Mouse (Mus musculus): Measurements from ENCODE around the gene Asmt. TPM values are rescaled to one million over a fixed set of nuclear protein-coding genes. Genes with fewer than 3 reads are reported as not detected.

Asmt gene
- not detected for total RNA-seq (2021)

DNA sequence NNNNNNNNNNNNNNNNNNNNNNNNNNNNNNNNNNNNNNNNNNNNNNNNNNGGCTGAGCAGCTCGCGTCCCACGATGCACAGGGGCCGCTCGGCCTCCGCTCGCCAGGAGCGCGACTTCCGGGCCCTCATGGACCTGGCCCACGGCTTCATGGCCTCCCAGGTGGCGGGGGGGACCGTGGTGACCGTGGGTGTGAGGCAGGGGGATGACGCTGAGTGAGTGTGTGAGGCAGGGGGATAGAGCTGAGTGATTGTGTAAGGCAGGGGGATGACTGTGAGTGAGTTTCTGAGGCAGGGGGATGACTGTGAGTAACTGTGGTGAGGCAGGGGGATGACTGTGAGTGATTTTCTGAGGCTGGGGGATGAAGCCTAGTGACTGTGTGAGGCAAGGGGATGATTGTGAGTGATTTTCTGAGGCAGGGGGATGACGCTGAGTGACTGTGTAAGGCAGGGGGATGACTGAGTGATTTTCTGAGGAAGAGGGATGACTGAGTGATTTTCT is at the start of gene Asmt:
TSS of gene Asmt (plus strand) at position 51 of the 499 bp plus-strand sequence.
- DNase-seq, result no peak
- intact Hi-C loops (cut with DNase I), result no loop called here

DNA sequence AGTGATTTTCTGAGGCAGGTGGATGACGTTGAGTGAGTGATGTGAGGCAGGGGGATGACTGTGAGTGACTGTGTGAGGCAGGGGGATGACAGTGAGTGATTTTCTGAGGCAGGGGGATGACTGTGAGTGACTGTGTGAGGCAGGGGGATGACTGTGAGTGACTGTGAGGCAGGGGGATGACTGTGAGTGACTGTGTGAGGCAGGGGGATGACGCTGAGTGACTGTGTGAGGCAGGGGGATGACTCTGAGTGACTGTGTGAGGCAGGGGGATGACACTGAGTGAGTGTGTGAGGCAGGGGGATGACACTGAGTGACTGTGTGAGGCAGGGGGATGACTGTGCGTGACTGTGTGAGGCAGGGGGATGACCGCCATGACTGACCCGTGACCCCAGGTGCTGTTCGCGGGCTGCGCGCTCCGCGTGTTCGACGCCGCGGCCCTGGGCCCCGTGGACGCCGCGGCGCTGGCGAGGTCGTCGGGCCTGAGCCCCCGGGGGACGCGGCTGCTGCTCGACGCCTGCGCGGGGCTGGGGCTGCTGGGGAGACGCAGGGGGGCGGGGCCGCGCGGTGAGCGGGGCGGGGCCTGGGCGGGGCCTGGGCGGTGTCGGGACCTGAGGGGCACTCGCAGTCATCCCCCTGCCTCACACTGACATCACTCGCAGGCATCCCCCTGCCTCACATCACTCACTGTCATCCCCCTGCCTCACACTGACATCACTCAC is 948 bp downstream of the Asmt start:
- DNase-seq, result peak in 1 of 2 experiments; percentile 6
- intact Hi-C loops (cut with DNase I), result no loop called here

DNA sequence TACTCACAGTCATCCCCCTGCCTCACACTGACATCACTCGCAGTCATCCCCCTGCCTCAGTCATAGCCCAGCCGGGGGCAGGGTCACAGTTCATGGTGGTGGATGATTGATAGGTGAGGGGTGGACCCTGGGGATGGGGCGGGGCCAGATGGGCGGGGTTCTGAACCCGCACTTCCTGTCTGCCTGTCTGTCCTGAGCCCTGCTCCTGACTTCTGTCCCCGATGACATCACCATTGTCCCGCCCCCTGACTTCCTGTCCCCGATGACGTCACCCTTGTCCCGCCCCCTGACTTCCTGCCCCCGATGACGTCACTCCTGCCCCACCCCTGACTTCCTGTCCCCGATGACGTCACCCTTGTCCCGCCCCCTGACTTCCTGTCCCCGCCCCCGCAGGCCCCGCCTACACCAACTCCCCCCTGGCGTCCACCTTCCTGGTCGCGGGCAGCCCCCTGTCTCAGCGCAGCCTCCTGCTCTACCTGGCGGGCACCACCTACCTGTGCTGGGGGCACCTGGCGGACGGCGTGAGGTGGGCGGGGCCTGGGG is 1.9 kb downstream of the Asmt start:
- intact Hi-C loops (cut with DNase I), result no loop called here
- DNase-seq, result peak in 1 of 2 experiments; percentile 29

DNA sequence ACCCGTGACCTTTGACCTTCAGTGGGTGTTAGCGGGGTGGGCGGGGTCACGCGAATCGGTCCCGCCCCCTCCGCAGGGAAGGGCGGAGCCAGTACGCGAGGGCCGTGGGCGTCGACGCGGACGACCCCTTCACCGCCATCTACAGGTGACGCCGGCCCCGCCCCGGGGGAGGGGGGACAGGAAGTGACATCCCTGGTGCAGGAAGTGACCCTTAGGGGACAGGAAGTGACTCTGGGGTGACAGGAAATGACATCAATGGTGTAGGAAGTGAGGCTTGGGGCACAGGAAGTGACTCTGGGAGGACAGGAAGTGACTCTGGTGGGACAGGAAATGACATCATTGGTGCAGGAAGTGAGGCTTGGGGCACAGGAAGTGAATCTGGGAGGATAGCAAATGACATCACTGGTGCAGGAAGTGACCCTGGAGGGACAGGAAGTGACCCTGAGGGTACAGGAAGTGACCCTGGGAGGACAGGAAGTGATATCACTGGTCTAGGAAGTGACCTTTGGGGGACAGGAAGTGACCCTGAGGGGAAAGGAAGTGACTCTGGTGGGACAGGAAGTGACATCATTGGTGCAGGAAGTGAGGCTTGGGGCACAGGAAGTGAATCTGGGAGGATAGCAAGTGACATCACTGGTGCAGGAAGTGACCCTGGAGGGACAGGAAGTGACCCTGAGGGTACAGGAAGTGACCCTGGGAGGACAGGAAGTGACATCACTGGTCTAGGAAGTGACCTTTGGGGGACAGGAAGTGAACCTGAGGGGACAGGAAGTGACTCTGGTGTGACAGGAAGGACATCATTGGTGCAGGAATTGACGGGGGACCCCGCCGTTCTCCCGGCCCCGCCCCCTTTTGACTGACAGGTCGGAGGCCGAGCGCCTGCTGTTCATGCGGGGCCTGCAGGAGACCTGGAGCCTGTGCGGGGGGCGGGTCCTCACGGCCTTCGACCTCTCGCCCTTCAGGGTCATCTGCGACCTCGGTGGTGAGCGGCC is 2.7 kb downstream of the Asmt start:
- intact Hi-C loops (cut with DNase I), result no loop called here
- DNase-seq, result peak in 1 of 2 experiments; percentile 17

DNA sequence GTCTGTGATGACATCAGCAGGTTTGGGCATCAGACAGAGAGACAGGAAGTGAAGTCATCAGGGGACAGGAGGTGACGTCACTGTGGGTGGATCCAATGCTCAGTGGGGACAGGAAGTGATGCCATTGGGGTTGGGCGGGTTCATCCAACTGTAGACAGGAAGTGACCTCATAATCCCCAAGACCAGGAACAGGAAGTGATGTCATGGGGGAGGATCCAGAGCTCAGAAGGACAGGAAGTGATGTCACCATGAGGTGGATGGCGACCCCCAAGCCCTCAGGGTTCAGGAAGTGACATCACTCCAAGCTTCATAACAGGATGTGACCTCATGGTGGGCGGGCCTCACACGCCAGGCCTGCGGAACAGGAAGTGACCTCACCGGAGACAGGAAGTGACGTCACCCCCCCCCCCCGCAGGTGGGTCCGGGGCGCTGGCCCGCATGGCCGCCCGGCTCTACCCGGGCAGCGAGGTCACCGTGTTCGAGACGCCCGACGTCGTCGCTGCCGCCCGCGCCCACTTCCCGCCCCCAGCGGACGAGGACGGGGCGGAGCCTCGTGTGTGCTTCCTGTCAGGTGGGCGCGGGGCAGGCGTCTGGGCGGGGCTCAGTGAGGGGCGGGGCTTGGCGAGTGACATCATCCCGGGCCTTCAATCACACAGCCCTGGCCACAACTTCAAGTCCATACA is 3.6 kb downstream of the Asmt start:
- DNase-seq, result peak in 1 of 2 experiments; percentile 5
- intact Hi-C loops (cut with DNase I), result no loop called here

DNA sequence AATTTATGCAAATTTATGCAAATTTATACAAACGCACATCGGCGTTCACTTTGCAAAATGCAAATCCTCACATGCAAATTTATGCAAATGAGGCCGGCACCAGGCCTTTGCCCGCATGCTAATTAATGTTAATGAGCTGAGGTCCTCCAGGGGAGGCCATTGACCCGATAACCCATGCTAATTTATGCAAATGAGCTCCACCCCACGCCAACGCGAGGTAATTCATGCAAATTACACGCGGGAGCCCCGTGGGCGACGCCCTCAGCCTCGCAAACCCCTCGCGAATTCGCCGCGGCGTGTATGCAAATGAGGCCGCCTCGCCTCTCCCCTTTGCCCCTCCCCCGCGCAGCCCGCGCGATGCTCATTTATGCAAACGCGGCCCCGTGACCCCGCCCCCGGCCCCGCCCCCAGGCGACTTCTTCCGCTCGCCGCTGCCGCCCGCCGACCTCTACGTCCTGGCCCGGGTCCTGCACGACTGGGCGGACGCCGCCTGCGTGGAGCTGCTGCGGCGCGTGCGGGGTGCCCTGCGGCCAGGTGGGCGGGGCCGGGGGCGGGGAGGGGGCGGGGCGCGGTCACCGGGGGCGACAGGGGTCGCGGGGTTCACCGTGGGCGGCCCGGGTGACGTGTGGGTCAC is 4.3 kb downstream of the Asmt start:
- intact Hi-C loops (cut with DNase I), result no loop called here
- no peak for DNase-seq

DNA sequence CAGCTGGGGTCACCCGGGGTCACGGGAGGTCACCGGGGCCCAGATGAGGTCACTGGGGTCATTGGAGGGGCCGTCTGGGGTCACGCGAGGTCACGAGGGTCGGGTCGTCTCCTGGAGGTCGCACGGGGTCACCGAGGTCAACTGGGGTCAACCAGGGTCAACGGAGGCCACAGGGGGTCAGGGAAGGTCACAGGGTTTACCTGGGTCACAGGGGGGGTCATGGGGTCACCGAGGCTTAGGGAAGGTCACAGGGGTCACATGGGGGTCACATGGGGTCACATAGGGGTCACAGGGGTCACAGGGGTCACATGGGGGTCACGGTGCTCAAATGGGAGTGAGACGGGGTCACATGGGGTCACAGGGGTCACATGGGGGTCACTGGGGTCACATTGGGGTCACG is 4.8 kb downstream of the Asmt start:
- intact Hi-C loops (cut with DNase I), result no loop called here
- DNase-seq, result no peak

DNA sequence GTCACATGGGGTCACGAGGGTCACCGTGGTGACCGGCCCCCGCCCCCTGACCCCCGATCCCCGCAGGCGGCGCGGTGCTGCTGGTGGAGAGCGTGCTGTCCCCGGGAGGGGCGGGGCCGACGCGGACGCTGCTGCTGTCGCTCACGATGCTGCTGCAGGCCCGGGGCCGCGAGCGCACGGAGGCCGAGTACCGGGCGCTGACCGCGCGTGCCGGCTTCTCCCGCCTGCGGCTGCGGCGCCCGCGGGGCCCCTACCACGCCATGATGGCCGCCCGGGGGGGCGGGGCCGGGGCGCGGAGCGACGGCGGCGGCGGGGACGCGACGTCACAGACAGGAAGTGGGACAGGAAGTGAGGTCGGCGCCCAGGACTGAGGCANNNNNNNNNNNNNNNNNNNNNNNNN is 5.2 kb downstream of the Asmt start:
- intact Hi-C loops (cut with DNase I), result no loop called here
- no peak for DNase-seq

Data from heart, postnatal 10 days (tissue).